Mouse (Mus musculus) midbrain, embryonic 10.5 days (tissue): Measurements from ENCODE around the gene Cep295. TPM values are rescaled to one million over a fixed set of nuclear protein-coding genes. Genes with fewer than 3 reads are reported as not detected.

Experiments used
- DNase-seq: peaks from one replicate; pipeline ENCODE4 v3.0.0-alpha.2; 2017; ENCODE audit warnings: low spot score
- H3K27ac ChIP-seq: fragments of 300-500 bp; sonication (generic); replicated peaks from 2 replicates; pipeline ENCODE4 v1.5.1; 2016; ENCODE audit warnings: mild to moderate bottlenecking
- H3K27me3 ChIP-seq: fragments of 300-500 bp; sonication (generic); 2 replicates; pipeline ENCODE4 v1.6.1; 2016; ENCODE audit warnings: low read depth, mild to moderate bottlenecking; ENCODE audit not compliant: poor library complexity, severe bottlenecking
- H3K36me3 ChIP-seq: fragments of 300-500 bp; sonication (generic); 2 replicates; pipeline ENCODE4 v1.6.1; 2016; ENCODE audit warnings: mild to moderate bottlenecking, moderate library complexity
- H3K4me1 ChIP-seq: fragments of 300-500 bp; sonication (generic); 2 replicates; pipeline ENCODE4 v1.6.1; 2016
- H3K4me3 ChIP-seq: fragments of 300-500 bp; sonication (generic); 2 replicates; pipeline ENCODE4 v1.5.1; 2016; ENCODE audit warnings: mild to moderate bottlenecking, moderate library complexity
- H3K9me3 ChIP-seq: fragments of 300-500 bp; sonication (generic); replicated peaks from 2 replicates; pipeline ENCODE4 v1.6.1; 2016; ENCODE audit warnings: mild to moderate bottlenecking
- WGBS: fragments of 180-500 bp; shearing (Covaris S2); methylation state at CpG from one replicate; pipeline ENCODE4 v1.1.7; 2016; 5-methylcytosine and 5-hydroxymethylcytosine counted together
- microRNA-seq: library from miRNA; unstranded; fragments of <30 nt; microRNA quantifications from one replicate; pipeline ENCODE4, GENCODE M21; 2017
- polyA plus RNA-seq: library from polyadenylated mRNA; unstranded; fragments of >200 nt; fragmentation: Nextera tagmentation; extraction: Ambion mirVana; gene quantifications from 2 replicates; pipeline ENCODE4 v1.2.1, GENCODE M21; 2016

Gene Cep295
- polyA plus RNA-seq, 1 experiment from 2014 or later: 21.1 TPM

DNA sequence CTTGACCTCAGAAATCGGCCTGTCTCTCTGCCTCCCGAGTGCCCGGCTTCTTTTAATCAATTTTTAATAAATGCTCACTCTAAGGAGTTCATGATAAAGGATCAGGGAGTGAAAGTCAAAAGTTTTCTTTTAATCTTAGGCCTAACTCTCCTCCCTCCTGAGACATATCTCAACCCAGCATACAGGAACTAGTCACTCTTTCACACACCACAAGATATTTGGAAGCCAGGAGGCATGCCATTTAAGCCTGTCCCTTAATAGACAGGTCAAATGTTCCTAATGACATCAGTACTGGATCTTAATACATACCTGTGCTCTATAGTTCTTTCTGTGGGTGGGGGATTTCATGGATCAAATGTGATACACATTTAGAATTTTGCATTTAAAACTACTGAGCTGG, 79.2 kb downstream of the Cep295 start:
- peak overlapping the region; percentile 98; the same call in 1 of the 2 replicates for H3K4me3 ChIP-seq
- H3K36me3 ChIP-seq: peaks cover 40% of the 10 kb centered on the region
- H3K4me1 ChIP-seq: peaks cover 25% of the 10 kb centered on the region
- H3K27me3 ChIP-seq: no peaks in the 10 kb centered on the region
- no peak overlapping the region for H3K27ac ChIP-seq
- no peaks in the 10 kb centered on the region for H3K9me3 ChIP-seq
- DNase-seq: no peak
- 96% methylated on average over 3 of the region's 3 CpGs for WGBS

- Histone ChIP-seq H3K4me1 (peaks cover 25% of the 10 kb centered on the region), H3K4me3 (no peak overlapping the region), H3K9me3 (no peaks in the 10 kb centered on the region), H3K27ac (no peak overlapping the region), H3K27me3 (no peaks in the 10 kb centered on the region), H3K36me3 (peaks cover 55% of the 10 kb centered on the region)
- no peak for DNase-seq
- WGBS: 94% methylated on average over 4 of the region's 4 CpGs
Observed at GRCm38 (mm10) chr9:15276855-15277254, 80.7 kb downstream of the Cep295 start.

- H3K27me3 ChIP-seq: no peaks in the 10 kb centered on the region
- no peak overlapping the region for H3K27ac ChIP-seq
- WGBS: 94% methylated on average over 2 of the region's 2 CpGs
- H3K4me1 ChIP-seq: peaks cover 11% of the 10 kb centered on the region
- H3K36me3 ChIP-seq: peaks cover 84% of the 10 kb centered on the region
- DNase-seq: no peak
- no peaks in the 10 kb centered on the region for H3K9me3 ChIP-seq
- H3K4me3 ChIP-seq: no peak overlapping the region
Observed at GRCm38 (mm10) chr9:15273981-15274380, 83.6 kb downstream of the Cep295 start.

Small RNA genes lying within 50 kb of the gene (microRNA-seq; reads per million reads assigned to microRNA genes)
- gene Gm49349: not detected
- 1.2 reads per million for gene mmu-mir-7650

Other genes starting within 250 kb of the Cep295 start
- not detected in 2 replicates for gene Hephl1, start 245.7 kb downstream of the Cep295 start, polyA plus RNA-seq
- 0.70 and 1.3 TPM in 2 replicates for gene Vstm5, start 118.7 kb downstream of the Cep295 start, polyA plus RNA-seq
- gene Med17, start 77.9 kb downstream of the Cep295 start, polyA plus RNA-seq: 38.4 and 42.4 TPM in 2 replicates
- 69.7 and 88.3 TPM in 2 replicates for gene Taf1d, start 51.6 kb downstream of the Cep295 start, polyA plus RNA-seq
- gene 4931406C07Rik, start 51.3 kb downstream of the Cep295 start, polyA plus RNA-seq: 5.3 and 7.8 TPM in 2 replicates
- gene Smco4, start 135.6 kb upstream of the Cep295 start, polyA plus RNA-seq: 1.3 and 2.2 TPM in 2 replicates